Mouse (Mus musculus) ovary, adult 2 months (tissue): ENCODE measurements around the gene Anxa2. TPM values are rescaled to one million over a fixed set of nuclear protein-coding genes. Genes with fewer than 3 reads are reported as not detected.

ENCODE experiments used
- polyA plus RNA-seq: library from polyadenylated mRNA; depleted of rRNA; stranded (reverse); fragments of >200 nt; gene quantifications from 2 replicates; pipeline ENCODE4 v1.2.3, GENCODE M21; 2012; rRNA removed

The Anxa2 gene
- 344 and 367 TPM in 2 replicates for polyA plus RNA-seq

GRCm38 (mm10) chr9:69453066-69453900 lies at the start of gene Anxa2:
TSS of gene Anxa2 (plus strand) at chr9:69453620.

Other genes starting within 250 kb of the Anxa2 start
- 2.3 and 2.9 TPM in 2 replicates for gene Ice2, start 55.7 kb upstream of the Anxa2 start, polyA plus RNA-seq